Mouse (Mus musculus) urinary bladder, postnatal 4 days (tissue): ENCODE results near the gene Nr3c2.
A peak's percentile ranks its signal among the peaks of the same experiment; 100 is the strongest.

ENCODE experiments used
- DNase-seq, 2 experiments: peaks; one replicate each; pipeline ENCODE4 v3.0.0; 2021 to 2022; ENCODE audit warnings: low spot score in 2 of 2

The Nr3c2 gene

DNA sequence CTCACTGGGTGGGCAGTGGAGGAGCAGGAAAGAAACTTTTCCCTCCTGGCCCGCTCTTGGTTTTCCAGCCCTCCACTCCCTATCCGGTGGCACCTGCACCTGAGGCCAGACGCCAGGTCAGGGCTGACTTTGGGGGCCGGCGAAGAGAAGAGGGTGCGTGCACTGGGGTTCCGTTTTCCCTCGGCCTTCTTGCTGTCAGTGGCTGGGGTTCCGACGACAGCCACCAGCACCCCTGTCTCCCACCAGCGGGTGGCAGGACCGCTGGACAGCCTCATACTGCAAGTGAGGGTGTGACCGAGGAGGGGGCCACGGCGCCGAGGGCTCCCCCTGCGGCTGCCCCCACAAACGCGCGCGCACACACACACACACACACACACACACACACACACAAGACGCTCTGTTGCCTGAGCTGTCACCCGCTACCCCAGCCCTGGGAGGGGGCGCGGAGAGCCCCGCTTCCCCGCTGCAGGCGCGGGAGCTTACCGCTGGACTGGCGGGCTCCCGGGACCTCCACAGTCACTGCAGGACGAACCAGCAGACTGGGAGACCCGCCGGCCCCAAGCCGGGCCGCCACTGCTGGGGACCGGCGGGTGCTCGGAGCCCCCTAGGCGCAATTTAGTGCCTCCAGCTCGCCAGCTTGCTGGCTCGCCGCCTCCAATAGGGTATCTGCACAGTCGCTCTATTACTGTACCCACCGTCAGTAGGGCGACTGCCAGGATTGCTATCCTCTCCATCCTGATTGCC, at the start of gene Nr3c2:
TSS of gene Nr3c2 (plus strand) at position 32 of the 744 bp plus-strand sequence.
- DNase-seq = no peak

DNA sequence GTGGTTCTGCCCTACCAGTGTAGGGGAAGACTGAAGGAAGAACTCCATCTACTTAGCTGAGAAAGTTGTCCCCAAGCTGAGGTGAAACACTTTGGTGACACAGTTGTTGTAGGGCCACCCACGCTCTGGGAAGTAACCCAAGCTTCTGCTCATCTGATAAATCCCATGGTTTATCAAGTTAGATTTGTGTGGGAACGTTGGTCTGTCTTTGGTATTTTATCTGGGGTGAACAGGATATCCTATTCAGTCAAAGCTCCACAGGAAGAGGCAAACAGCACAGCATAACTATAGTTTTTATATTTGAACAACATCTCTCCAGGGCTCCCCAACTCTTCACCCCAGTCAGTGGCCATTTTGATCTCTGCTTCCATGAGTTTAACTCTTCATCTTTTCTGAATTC, 40.7 kb upstream of the Nr3c2 start:
- no peak for DNase-seq

DNA sequence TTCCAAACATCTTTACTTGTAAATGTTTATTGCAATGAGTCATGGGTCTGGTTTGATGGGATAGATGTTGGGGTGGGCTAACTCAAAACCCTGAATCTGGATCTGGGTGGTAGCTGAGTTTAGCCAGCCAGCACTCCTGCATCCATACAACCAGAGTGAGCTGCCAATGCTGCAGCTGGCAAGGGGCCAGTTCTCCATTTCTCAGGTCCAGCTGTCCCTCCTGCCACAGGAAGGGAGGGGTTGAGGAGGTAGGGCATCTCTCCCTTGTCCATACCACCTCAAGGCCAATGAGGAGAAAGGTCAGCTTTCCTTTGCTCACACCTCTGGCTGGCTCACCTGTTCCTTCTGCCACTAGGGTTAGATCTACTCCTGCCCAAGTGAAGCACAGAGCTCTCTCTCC, 39.5 kb upstream of the Nr3c2 start:
- DNase-seq = no peak

DNA sequence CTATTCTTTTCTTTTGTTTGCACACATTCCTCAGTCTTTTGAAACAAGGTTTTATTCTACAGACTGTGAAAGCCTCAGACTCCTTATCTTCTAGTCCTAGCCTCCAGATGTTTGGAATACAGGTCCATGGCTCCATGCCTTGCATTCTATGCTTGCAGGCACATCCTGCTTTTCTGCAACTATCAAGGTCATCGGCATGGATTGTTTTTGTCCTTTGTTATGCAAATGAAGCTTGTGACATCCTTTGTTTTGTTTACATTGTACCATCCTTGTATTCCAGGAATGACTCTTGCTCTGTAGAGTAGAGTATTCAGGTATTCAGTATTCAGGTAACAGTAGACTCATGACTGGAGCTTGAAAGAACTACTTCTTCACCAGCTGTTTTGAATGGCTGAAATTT, 36.2 kb upstream of the Nr3c2 start:
- no peak for DNase-seq

DNA sequence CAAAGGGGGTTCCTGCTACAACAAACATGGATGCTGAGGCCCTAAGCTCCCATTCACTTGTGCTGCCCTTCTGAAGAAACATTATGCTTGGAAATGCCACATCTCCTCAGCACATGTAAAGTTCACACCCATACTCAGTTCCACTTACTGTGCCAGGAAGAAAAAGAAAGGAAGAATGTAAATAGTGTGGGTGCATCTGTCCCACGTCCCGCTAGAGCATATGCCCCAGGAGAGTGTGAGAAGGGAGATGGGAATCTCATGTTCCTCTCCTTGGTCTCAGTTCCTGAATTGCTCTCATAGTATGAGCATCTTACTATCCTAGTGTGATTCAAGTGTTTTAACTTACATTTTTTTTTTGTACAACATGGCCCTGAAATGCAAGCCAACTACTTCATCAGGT, 22.4 kb upstream of the Nr3c2 start:
- no peak for DNase-seq

DNA sequence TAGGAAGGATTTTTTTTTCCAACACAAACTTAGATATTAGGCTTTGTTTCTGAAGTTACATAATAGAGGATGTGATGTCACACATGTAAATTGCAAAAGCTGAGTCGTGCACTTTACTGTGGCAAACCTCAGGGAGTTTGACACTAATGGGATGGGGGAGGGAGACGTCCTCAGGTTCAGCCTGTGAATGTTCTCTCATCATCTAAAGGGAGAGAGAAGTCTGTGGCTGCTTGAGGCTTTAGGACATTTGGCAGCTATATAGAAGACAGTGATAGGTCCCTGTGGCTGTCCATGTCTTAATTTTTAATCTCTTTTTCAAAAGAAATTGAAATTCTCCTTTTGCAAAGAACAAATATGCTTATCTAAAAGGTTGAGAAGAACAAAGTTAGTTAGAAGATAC, 2.2 kb upstream of the Nr3c2 start:
- DNase-seq = no peak

DNA sequence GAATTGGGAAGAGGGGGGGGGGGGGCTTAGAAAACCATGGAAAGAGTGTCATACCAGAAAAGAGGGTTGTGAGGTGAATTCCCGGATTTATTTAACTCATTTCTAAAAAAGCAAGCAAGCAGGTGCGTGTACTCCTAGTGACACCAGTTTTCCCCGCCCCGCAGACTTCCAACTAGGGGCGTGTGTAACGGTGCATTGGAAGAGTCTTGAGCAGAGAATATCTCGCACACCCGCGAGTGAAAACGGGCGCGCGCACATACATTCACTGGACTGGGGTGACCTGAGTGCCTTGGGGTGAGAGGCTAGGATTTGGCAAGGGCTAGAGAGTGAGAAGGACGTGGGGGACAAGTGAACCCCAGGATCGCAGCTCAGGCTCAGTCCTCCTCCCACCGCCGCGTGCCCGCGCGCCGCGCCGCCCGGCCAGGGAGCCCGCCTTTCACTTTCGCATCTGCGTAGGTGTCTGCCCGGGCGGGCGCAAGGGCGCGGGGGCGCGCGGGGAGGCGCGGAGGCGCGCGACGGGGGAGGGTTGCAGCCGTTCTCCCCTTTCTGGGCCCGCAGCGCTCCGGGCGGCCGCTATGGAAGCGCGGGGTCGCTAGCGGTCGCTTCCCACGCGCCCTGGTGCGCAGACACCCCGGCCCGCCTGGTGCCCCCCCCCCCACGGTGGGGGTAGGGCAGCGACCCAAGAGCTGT, 376 bp upstream of the Nr3c2 start:
- peak; percentile 47 to 67 for DNase-seq

DNA sequence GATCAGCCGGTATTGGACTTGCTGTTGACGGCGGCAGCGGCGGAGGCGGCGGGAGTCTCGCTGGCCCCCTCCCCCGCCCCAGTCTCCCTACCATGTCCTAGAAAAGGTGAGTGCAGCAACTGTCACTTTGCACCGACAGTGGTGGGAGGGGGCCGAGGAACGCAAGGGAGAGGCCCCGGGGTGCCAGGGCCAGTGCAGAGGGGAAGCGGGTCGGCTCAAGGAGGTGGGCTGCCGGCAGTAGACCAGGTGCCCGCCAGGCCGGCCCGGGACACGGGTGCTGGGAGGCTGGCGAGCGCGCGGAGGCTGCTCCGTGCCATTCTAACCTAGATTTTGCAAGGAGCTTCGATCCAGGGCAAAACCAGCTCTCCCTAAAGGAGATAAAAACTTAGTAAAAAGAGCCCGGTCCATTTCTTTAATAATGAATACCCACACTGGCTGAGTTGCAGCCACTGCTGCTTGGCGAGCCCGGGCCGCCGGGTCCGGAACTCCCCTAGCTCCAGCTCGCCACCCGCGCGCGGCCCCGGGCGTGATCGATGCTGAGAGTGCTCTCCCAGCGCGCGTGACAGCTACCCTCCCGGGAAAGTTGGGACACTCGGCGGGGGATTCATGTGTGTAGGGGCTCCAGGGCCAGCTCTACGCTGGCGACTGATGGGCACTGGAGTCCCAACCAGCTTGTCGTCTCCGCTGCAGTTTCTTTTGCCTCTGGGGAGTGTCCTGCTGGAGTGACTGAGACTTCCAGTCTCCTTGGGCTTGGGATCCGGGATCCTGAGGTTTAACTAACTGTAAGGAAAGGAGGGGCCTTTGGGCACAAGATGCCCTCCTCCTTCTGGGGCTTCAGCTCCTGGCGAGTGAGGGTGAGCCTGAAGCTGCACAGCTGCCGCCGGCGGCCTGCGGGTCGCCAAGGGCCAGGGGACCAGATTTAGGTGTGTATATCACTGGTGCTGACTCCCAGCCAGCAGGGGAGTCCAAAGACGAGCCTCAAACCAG, 1.2 kb downstream of the Nr3c2 start:
- peak in 1 of 2 experiments; percentile 39 for DNase-seq

DNA sequence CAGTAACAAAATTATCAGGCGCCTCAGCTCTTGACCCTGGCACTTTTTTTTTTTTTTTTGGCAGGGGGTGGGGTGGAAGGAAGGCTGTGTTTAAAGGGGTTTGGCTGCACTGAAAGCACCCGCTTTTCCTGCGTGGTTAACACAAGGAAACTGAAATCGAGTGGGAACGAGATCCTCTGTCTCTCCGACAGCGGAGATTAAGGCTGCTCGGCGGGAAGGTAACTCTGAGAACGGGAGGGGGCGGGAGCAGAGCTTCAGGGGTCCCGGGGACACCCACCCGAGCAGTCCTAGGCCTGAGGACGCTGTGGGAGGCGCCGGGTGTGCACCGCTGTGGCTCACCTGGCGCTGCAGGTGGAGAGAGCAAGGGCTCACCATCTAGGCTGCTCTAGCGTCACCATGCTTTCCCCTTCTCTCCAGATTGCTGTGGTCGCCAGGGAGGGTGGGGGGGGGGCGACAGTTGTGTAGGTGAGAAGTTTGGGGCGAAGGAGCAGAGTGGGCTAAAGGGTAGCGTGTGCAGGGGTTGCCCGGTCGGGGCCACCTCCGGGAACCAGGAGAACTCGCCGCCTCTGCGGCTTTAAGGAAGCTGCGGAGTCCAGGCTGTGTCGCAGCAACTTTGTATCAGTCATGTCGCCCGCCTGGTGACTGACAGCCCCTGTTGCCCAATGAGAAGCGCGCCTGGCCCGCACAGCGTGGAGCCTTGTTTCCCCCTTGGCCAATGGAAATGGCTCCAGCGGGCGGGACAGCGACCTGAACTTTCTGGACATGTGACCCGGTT, 2.4 kb downstream of the Nr3c2 start:
- DNase-seq = peak; percentile 94 to 96

DNA sequence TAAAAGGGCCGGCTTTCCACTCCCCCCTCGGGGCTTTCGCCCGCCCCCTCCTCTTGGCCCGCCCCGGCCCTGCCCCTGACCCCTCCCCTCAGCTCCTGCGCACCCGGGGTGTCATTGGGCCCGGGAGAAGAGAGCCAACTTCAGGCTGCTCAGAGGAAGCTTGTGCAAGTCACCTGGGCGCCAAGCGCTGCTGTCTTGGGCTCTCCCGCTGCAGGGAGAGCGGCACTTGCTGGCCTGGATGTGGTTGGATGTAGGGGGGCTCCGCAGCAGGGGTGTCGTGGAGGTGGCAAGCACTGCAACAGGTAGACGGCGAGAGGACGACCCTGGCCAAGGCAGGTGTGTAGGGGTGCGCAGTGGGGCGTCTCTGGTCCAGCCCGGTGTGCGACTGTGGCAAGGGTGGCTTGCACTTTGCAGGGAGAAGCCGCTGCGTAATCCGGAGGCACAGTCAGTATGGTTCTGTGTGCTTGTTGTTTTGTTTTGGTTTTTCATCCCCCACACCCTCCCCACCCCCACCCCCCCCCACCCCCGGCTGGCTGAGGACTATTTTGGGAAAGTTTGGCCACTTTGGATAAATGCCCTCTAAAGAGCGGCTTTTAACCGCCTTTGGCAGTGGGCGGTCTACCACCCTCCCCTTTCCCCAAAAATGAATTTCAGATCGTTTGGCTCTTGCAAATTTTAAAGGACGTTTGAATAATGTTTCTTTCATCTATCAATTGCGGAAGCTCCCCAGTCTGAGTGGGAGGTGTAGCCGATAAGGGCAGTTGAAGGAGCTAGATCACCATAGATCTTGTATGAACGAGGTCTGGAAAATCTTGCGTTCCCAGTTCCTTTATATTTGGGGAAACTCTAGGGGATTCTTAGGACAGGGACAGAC, 3.2 kb downstream of the Nr3c2 start:
- no peak for DNase-seq

DNA sequence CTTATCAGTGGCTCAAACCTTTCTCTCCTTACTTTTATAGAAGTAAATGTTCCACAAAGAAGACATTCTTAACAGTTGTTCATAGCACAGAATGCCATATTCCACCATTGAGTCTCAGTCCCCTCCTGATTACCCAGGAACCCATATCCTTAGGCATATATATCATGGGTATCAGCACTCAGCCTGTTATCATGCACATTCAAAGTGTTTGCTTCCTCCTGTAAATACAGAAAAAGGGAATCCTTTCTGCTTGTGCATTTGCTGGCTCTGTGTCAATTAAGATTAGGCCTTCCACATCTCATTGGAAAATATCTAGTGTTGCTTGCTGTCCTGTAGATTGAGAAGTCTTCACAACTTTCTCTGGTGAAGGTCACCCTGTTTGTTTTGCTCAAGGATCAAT, 12.0 kb downstream of the Nr3c2 start:
- DNase-seq = no peak

DNA sequence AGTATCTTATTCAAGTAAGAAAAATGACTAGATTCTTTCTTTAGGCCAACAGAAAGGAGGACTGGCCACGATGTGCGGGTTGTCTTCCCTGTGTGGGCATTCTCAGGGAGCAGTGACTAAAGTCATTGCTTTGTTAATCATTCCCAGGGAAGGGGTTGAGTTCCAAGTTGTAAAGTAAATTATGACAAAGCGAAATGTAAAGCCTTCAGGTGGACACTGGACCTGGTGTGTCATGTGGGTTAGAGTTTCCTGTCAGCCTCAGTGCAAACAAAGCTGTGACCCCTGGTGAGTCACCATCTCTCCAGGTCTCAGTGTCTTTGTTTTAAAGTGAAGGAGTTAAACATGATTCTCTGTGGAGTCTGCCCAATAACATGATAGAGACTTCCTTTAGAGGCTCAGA, 13.4 kb downstream of the Nr3c2 start:
- DNase-seq = no peak

DNA sequence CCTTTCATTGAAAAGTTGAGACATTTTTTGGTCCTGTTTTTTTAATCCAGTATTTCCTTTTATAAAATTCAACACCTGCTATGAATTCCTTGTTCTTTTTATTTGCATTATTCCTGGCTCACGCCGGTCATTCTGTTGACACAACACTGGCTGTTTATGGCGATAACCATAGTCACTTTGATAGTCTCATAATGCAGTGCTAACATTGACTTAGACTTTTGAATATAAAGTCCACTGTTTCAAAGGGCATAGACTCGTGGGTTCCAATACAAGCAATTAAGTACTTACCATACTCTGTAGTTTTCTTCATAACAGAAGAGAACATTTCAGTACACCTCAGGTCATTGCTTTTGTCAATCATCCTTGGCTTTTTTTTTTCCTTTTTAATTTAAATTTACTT, 14.0 kb downstream of the Nr3c2 start:
- DNase-seq = no peak

DNA sequence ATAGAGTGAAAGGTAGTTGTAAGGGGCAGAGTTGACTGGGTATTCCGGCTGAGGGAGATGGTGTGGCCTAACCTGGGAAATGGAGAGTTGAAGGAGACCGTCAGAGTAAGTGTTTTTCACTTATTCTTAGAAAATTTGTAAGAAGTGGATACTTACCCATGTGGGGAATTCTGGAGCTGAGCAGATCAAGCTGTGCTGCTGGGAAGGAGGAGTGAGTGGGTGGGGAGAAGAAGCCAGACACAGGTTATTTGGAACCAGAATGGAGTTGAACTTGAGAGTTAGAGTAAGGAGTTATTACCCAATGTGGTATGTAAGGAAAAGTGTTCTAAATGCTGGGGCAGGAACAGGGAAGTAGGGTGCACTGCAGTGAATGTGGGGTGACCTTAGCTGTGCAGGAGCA, 16.0 kb downstream of the Nr3c2 start:
- no peak for DNase-seq

DNA sequence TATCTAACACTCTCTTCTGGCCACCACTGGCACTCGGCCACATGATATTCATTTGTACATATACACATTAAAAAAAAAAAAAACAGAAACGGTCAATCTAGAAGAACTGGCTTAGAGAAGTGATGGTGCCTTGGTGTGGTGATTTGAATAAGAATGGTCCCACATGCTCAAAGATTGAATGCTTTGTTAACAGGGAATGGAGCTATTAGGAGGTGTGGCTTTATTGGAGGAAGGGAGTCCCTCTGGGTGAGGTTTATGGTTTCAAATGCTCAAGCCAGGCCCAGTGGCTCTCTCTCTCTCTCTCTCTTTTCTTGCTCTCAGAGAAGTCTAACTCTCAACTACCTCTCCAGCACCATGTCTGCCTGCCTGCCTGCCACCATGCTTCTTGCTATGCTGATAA, 20.3 kb downstream of the Nr3c2 start:
- DNase-seq = no peak

DNA sequence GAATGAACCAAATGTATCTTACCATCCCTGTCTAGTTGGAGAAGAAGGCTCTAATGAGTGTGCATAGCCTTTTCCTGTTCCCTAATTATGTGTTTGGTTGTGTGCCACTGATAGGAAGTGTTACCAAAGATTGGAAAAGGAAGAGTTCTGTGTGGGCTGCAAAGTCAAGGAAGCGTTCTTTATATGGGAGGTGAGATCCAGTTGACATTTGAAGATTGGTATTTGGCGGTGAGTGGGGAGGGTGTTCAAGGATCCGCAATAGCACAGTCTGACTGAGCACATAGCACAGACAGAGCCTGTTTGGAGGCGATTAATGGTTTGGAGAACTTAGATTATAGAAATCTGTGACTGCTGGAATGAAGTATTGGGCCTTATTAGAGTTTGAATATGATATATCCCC, 24.9 kb downstream of the Nr3c2 start:
- no peak for DNase-seq

DNA sequence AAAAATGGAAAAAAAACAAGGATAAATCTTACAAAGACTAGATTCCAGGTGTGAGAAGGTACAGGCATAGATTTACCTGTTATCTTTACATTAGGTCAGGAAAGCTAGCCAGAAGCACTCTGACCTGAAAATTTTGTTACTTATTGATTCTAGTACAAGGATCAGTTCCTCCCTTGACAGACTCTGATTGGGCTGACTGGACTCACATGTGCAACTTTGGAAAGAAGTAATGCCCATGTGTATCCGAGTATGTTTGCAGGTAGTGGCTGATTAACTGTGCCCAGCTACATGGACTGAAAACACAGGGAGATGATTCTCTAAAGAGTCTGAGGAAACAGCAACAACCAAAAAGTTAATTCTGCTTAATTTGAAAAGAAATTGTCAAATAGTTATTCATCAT, 29.1 kb downstream of the Nr3c2 start:
- DNase-seq = no peak

DNA sequence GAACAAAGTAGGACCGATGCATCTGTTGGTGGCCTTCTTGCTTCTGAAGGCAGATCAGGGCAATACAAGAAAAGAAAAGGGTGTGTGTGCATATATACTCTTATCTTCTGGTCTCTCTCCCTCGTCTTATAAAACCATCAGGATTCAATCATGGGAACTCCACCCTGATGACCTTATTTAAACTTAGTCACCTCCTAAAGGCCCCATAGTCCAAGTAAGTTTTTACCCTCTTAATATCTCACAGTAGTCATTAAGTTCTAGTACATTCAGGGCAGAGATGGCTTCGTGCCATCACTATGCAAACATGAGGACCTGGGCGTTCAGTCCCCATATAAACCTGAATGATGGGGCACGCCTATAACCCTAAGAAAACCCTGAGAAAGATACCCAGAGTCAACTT, 29.6 kb downstream of the Nr3c2 start:
- no peak for DNase-seq

DNA sequence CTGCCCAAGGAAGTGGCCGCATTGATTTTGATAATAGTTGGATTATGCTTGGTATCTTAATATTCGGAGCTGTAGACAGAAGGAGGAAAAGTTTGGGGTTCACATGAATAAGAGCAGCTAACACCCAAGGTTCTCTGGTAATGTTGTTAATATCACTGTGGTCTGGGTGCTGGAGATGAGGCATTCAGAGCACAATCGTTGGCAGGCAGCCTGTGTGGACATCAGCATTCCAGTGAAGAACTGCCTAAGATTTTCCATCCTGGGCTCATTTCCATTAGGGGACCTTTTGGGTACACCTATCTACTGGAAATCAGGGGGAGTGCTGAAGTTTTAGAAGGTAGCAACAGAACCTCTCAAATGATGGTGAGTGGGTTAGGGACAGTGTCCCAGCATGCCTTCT, 65.8 kb downstream of the Nr3c2 start:
- no peak for DNase-seq

DNA sequence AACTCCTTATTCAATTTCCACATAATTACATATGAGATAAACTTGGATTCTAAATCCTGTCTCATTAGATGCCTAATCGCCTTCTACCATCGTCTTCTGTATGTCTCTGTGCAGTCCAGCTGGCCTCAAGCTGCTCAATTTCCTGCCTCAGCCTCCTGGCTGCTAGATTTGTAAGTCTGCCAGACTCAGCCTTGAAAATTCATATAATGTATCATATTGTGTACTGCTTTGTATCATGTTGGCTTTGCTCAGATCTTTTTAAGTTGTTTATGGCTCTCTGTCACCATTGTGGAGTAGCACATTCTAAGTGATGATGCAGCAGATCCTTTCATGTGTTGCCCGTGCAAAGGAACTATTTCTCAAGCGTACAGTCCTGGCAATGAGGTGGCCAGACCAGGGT, 71.9 kb downstream of the Nr3c2 start:
- no peak for DNase-seq
